Mouse (Mus musculus) erythroblast, adult 5-6 weeks (primary cell): ENCODE measurements around the gene Lypd6. TPM values are rescaled to one million over a fixed set of nuclear protein-coding genes. Genes with fewer than 3 reads are reported as not detected.

Experiments
- total RNA-seq, 2 experiments: library from RNA; stranded (forward) in 1 of 2; stranded (reverse) in 1 of 2; fragments of 150-400 nt in 1 of 2; fragments of 200-764, 138-1000 nt in 1 of 2; gene quantifications; 2 replicates each; pipeline versions ENCODE4 v1.2.3 to v1.2.4; 2015 to 2017; ENCODE audit warnings: low replicate concordance in 2 of 2

Gene Lypd6
- total RNA-seq, 2 experiments from 2014 or later = not detected

Other genes with a start within 250 kb of the Lypd6 start
- gene Mmadhc, start 230.4 kb downstream of the Lypd6 start, total RNA-seq (2015; ENCODE audit: low replicate concordance) = 50.0 and 59.4 TPM in 2 replicates
- 35.4 and 44.4 TPM in 2 replicates for gene Mmadhc, start 230.4 kb downstream of the Lypd6 start, total RNA-seq (2017; ENCODE audit: low replicate concordance)